Mouse (Mus musculus) testis, adult 2 months (tissue): ENCODE results near the gene Ddx59. TPM values are rescaled to one million over a fixed set of nuclear protein-coding genes. Genes with fewer than 3 reads are reported as not detected.

Experiments
- H3K27ac ChIP-seq: fragments of 200-500 bp; 2 replicates; pipeline ENCODE4 v1.5.1; 2012; ENCODE audit warnings: low read depth, low read length; ENCODE audit not compliant: control insufficient read depth, insufficient read depth
- H3K27me3 ChIP-seq: fragments of 200-500 bp; 2 replicates; pipeline ENCODE4 v1.6.1; 2012; ENCODE audit warnings: mild to moderate bottlenecking, low read length, moderate library complexity; ENCODE audit not compliant: control insufficient read depth, insufficient read depth
- H3K36me3 ChIP-seq: fragments of 200-500 bp; 2 replicates; pipeline ENCODE4 v1.6.1; 2012; ENCODE audit warnings: mild to moderate bottlenecking, low read length; ENCODE audit not compliant: control insufficient read depth, insufficient read depth
- H3K4me1 ChIP-seq: fragments of 200-500 bp; 2 replicates; pipeline ENCODE4 v1.6.1; 2012; ENCODE audit warnings: low read length; ENCODE audit not compliant: control insufficient read depth, insufficient read depth
- H3K4me3 ChIP-seq: fragments of 200-500 bp; 2 replicates; pipeline ENCODE4 v1.5.1; 2012; ENCODE audit warnings: low read depth, mild to moderate bottlenecking, low read length, moderate library complexity, mixed read lengths; ENCODE audit not compliant: control insufficient read depth
- CTCF ChIP-seq: fragments of 200-500 bp; IDR thresholded peaks from 2 replicates; pipeline ENCODE4 v1.5.1; 2012; ENCODE audit warnings: low read depth, mild to moderate bottlenecking, inconsistent platforms, low read length, moderate library complexity; ENCODE audit not compliant: control insufficient read depth, insufficient read depth, insufficient replicate concordance
- POLR2A ChIP-seq: fragments of 200-500 bp; IDR thresholded peaks from 2 replicates; pipeline ENCODE4 v1.6.1; 2012; ENCODE audit warnings: low read depth, mild to moderate bottlenecking, inconsistent platforms, low read length, moderate library complexity; ENCODE audit not compliant: control insufficient read depth
- polyA plus RNA-seq: library from polyadenylated mRNA; depleted of rRNA; stranded (reverse); fragments of >200 nt; gene quantifications from 2 replicates; pipeline ENCODE4 v1.2.3, GENCODE M21; 2012

Ddx59 gene
- polyA plus RNA-seq, 1 experiment: 4.7 TPM

- Histone ChIP-seq H3K4me3 (no peak overlapping the region), H3K36me3 (peaks cover 1% of the 10 kb centered on the region; the same call in 1 of the 2 replicates), H3K4me1 (no peaks in the 10 kb centered on the region), H3K27ac (no peak overlapping the region), H3K27me3 (no peaks in the 10 kb centered on the region)
- TF ChIP-seq CTCF (no peak), POLR2A (no peak)
Observed at GRCm38 (mm10) chr1:136428981-136429380, 13.9 kb downstream of the Ddx59 start.

GRCm38 (mm10) chr1:136430126-136430818 is 15.2 kb downstream of the Ddx59 start:
- H3K27me3 ChIP-seq: no peaks in the 10 kb centered on the region
- H3K27ac ChIP-seq: no peak overlapping the region
- H3K4me1 ChIP-seq: no peaks in the 10 kb centered on the region
- TF ChIP-seq CTCF: no peak
- no peak for TF ChIP-seq POLR2A
- H3K4me3 ChIP-seq: no peak overlapping the region
- no peaks in the 10 kb centered on the region for H3K36me3 ChIP-seq

GRCm38 (mm10) chr1:136440741-136441140 is 25.7 kb downstream of the Ddx59 start:
- Histone ChIP-seq H3K27ac (no peak overlapping the region), H3K36me3 (no peaks in the 10 kb centered on the region), H3K4me3 (no peak overlapping the region), H3K4me1 (no peaks in the 10 kb centered on the region), H3K27me3 (no peaks in the 10 kb centered on the region)
- TF ChIP-seq POLR2A: no peak
- TF ChIP-seq CTCF: no peak

- no peaks in the 10 kb centered on the region for H3K4me1 ChIP-seq
- no peaks in the 10 kb centered on the region for H3K36me3 ChIP-seq
- no peak overlapping the region for H3K4me3 ChIP-seq
- no peaks in the 10 kb centered on the region for H3K27me3 ChIP-seq
- TF ChIP-seq POLR2A (no peak), CTCF (no peak)
- no peak overlapping the region for H3K27ac ChIP-seq
Observed at GRCm38 (mm10) chr1:136442809-136443208, 27.7 kb downstream of the Ddx59 start.

GRCm38 (mm10) chr1:136444555-136445255 is 29.6 kb downstream of the Ddx59 start:
- H3K4me3 ChIP-seq: no peak overlapping the region
- H3K27me3 ChIP-seq: no peaks in the 10 kb centered on the region
- TF ChIP-seq CTCF: no peak
- no peak for TF ChIP-seq POLR2A

GRCm38 (mm10) chr1:136446933-136447332 is 31.9 kb downstream of the Ddx59 start:
- Histone ChIP-seq H3K4me1 (no peaks in the 10 kb centered on the region), H3K27ac (no peak overlapping the region), H3K27me3 (no peaks in the 10 kb centered on the region), H3K36me3 (no peaks in the 10 kb centered on the region), H3K4me3 (no peak overlapping the region)
- no peak for TF ChIP-seq CTCF
- TF ChIP-seq POLR2A: no peak

More at GRCm38 (mm10) chr1:136444555-136445255, 29.6 kb downstream of the Ddx59 start:
- Histone ChIP-seq H3K36me3 (no peaks in the 10 kb centered on the region), H3K4me1 (no peaks in the 10 kb centered on the region), H3K27ac (no peak overlapping the region)

- Histone ChIP-seq H3K4me1 (no peaks in the 10 kb centered on the region), H3K27me3 (no peaks in the 10 kb centered on the region), H3K36me3 (no peaks in the 10 kb centered on the region), H3K27ac (no peak overlapping the region), H3K4me3 (no peak overlapping the region)
- TF ChIP-seq POLR2A: no peak
- no peak for TF ChIP-seq CTCF
Observed at GRCm38 (mm10) chr1:136447338-136447737, 32.3 kb downstream of the Ddx59 start.
